Mouse (Mus musculus) right cerebral cortex, adult 2 months (tissue): Measurements from ENCODE around the gene Pde11a.

Experiments used
- DNase-seq, 2 experiments: peaks; one replicate each; pipeline ENCODE4 v3.0.0; 2021 to 2022; ENCODE audit warnings: low spot score in 2 of 2

The Pde11a gene

DNA sequence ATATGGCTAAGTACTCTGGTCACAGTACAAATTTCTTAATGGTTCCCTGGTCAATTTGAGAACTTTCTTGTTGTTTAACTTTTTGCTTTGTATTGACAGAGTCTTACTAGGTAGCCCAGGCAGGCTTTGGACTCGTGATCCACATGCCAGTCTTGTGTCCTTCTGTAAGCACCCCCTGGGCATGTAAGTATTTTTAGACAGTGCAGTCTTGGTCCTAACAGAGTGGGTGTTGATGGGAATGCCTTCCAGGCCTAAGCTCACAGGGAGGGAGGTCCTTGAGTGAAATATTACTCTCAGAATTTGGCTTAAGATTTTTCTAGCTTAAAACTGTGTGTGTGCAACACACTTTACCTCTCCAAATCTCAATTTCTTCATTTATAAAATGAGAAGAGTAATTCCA is 153.4 kb downstream of the Pde11a start:
- DNase-seq: no peak

DNA sequence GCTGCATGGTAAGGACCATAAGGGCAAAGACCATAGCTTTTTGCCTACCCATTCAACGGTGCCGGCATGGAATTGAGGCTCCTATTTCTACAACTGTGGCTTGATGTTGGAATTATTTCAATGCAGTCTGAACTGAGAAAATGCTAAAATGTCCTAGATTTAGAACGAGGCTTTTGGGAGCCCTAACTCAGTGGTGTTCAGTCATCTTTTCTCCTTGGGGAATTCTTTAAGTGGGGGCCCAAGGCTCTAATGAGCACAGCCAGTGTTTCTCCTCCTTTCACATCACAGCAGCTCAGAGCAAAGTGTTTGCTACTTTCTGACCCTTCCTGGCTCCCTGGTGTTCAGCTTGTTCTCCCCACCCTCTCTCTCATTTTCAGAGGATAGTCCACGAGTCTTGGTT is 175.8 kb downstream of the Pde11a start:
- no peak for DNase-seq

DNA sequence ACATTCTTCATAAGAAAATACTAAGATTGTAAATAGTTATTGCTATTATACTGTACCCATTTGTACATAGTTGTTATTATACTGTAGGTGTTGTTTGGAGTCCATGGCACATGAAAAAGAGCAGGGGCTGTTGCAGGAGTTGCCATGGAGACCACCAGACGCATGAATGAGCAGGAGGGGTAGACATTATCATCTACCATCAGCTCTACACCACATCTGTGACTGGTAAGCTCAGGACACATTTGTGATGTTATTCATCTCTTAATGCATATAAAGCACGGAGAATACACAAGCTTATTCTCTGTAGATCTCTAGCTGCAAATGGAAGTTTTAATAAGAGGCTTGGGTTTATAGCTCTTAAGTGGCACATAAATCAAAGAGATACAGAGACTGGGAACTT is 179.6 kb downstream of the Pde11a start:
- no peak for DNase-seq

DNA sequence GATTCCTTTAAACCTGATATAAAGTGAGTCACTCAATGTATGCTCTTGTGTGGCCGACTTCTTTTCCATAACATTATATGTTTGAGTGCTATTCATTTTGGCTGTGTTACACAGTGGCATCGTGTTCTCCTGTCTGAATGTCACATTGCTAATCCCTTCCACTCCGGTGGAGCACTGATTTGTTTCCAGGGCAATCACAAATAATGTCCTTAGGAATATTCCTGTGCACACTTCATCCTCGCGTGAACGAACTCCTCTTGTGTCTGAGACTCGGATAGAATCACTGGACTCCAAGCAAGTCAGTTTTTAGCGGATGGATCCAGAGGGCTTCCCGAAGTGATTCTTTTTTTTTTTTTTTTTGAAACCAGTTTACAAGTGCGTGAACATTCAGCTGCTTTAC is 197.4 kb downstream of the Pde11a start:
- no peak for DNase-seq

DNA sequence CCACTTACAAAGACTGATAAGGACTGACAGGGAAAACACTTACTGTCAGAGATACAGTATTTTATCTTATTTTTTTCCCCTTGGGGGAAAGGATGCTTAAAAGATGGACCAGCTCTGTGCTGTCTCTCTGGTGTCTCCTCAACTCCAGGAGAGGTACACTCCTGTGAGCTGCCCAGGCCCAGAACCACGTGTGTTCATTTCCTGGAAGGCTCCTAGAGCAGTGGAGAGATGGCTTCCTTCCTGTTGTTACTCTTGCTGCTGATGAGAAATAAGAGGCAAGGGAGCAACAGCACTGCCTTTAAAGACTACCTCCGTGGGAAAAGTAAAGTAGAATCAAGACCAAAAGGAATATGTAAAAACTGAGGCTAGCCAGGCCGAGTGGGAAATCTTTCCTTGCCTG is 205.6 kb downstream of the Pde11a start:
- DNase-seq: no peak

DNA sequence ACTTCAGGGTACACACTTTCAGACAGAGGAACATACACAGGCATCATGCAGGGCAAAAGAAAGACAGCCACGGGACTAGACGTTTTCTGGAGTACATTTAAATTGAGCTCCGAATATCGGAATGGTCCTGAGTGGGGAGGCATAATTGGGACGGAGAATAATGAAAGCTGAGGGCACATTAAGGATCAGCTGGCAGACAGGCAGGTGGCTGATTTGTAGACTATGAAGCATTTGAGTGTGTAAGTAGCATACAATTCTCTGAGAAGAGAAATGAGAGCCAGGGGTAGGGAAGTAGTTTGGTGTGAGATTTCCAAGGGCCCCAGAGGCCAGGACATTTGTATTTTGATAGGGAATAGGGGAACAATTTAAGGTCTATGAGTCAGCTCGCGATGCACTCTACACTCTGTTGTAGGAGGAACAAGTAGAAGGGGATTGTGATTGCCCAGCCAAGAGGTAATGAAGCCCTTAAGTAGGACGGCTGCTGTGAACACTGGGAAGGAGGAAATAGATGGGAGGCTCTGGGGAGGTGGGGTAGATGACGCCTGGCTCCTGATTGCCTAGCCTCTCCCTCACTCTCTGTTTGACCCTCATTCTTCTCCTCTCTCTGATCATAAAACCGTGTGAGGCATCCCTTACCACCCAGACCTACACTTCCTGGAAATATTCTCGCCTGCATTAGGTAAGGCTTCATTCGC is 208.5 kb downstream of the Pde11a start:
- no peak for DNase-seq

DNA sequence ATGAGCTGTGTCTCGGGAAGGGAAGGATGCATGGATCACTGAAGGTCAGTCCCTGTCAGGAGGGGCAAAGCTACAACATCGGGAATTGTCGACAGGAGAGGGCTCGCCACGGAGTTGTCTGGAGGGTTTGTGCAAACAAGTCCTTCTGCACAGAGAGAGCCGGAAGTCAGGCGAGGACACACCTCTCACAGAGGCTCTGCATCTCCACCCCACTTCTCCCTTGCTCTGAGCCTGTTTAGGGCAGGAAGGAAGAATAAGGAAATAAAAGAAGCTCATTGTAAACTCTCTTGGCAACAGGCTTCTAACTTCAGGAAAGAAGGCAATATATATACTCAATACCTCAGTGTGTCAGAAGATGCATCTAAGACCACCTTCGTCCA is 209.5 kb downstream of the Pde11a start:
- DNase-seq: no peak

DNA sequence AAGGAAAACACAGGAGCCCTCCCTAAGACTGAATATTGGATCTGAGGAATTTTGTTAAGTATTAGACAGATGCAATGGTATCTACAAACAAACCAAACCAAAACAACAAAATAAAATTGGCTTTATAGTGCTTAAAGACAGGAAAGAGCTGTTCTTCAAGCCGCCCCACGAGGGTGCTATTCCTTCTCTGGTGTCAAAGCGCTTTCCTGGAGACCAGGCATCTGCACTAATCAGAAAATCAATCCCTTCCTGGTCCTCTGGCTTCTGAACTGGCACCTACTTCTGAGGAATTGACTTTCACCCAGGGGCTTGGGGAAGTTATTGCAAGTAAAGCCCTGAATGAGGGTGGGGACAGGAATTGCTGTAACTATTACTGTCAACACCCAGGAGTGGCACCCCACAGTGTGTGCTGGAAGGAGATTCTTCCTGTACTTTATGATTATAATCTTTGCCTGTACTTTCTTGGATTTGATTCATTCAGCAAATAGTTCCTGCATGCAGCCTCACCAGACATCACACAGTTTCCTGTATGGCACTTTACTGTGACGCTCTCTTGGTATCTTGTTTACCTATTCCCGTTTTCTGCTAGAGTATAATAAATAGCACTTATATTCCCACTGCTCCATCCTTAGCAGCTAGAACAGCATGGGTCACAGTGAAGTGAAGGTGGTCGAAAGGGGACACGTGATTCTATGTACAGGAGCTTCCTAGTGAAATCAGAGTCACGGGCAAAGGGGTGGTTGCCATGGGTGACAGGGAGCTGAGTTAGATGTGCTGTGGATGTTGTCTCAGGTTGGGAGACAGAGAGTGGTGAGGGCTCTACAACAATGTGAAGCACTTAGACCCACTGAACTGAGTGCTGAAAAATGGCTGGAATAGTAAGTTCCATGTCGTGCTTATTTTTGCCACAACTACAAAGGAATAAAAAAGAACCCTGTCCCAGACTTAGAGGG is 210.2 kb downstream of the Pde11a start:
- peak; percentile 21 to 47 for DNase-seq

DNA sequence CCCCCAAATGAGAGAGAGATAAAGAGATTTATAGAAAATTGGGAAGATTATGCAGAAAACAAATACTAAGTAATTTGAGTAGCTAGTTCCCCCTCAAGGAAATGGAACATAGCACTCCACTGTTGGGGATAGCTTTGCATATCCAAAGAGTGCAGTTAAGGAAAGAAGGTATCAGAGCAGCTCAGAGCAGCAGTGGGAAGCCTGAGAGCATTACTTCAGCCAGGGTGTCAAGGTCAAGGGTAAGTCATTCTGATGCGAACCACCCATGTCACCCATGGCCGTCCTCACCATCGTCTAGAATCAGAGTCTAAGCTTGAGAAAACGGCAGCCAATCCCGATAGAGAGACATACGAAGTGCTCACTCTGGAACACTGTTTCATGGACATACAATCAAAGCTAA is 211.9 kb downstream of the Pde11a start:
- no peak for DNase-seq

DNA sequence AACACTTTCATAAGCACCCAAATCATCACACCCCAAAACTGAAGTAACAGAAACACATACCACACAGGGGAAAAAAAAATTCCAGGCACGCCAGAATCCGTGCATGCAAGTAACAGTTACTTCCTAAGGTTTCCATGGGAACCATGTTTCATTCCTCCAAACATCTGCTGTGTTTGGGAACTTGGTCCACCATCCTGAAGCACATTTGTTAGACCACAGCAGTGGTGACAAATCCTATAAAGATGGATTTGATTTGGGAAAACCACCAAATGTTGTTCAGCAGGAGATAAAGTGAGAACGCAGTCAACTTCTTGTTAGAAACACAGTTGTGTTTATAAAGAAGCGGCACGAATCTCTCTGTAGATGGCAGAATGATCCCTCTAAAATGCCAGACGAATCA is 213.8 kb downstream of the Pde11a start:
- DNase-seq: peak; percentile 42 to 49

DNA sequence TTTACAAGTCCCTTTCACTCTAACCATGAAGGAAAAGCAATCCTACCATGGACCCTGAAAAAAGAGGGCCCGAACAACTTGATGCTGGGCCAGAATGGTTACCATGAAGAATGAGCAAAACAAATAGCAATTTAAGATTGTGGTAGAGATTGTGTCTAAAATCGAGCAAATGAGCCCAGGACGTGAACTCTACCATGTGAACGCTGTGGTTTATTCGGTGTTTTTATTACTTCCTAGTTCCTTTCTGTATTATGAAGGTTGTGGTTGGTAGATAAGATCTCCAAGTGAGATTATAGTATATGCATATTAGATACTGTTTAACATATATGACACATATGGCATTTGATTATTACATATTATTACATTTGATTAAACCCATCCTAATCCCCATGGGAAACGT is 216.4 kb downstream of the Pde11a start:
- DNase-seq: no peak

DNA sequence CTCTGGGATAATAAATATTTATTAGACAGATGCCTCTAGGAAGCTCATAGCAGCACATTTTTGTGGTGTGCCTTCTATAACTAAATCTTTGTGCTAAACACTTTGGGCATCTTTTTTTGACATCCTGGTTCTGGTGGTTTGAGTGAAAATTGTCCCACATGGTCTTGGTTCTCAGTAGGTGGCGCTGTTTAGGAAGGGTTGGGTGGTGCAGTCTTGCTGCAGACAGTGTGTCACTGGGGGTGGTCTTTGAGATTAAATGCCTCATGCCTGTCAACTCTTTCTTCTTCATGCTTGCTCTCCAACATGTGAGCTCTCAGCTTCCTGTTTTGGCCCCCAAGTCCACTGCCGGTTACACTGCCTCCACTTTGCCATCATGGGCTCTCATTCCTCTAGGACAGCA is 218.7 kb downstream of the Pde11a start:
- DNase-seq: no peak

DNA sequence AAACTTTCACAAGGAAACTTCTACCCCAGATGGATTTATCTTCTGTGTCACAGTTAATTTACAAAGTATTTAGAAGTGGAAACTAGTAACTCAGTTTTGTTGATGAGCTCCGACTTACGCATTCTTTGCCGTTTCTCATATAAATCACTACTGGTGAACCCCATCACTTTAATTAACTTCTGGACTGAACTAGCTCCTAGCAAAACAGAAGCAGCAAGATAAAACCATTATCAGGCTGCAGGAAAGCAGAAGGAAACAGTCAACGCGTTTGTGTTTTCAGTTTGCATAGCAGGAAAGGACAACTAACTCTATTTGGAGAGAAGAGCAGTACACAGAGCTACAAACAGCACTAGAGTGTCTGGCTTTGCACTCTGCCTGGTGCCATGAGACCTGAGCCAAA is 220.1 kb downstream of the Pde11a start:
- DNase-seq: no peak

DNA sequence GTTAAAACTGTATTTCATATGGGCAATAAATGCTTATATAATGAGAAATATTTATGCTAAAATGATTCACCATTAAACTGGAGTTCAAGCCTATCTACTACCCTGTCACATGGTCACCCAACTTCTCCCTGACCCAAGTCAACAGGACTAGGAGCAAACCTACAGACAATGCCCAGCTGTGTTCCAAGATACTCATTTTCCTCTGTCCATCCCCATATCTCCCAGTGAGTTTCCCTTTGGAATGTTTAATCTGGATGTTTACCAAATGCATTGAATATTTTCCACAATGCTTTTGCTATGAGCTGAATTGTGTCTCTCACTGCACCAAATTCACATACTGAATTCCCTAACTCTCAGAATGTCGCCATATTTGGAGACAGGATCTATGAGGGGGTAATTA is 221.4 kb downstream of the Pde11a start:
- no peak for DNase-seq

DNA sequence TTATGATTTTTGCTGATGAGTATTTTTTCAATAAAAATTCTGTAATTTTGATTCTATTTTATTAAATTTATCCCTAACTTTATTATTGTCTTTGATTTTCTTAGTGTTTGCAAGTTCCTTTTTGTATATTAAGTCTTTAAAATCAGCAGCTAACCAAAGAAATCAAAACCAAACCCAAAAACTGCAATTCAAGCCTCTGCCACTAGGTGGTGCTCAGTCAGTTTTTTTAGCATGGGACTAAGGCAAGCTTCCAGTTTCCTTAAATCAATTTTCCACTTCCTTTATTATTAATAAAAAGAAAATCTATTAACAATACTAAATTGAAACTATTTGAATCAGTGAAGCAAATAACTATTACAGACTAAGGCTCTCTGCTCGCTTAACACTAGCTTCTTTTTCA is 222.9 kb downstream of the Pde11a start:
- DNase-seq: peak; percentile 75 to 78

DNA sequence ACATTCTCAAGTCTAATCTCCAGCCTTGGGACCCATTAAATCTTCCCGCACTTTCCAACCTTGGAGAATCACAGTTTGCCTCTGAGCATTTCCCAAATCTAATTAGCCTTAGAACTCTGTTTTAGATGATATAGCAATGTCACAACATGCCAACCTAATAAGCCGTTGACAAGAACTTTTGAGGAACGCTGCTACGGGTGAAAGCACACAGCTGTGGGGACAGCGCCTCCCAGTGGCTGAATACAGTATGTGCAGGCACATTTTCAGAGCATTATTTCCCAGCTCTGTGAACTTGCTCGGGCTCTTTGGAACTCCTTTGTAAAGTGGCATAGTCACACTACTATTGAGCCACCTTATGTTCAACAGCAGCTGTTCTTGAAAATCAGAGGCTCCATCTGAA is 223.8 kb downstream of the Pde11a start:
- DNase-seq: no peak

DNA sequence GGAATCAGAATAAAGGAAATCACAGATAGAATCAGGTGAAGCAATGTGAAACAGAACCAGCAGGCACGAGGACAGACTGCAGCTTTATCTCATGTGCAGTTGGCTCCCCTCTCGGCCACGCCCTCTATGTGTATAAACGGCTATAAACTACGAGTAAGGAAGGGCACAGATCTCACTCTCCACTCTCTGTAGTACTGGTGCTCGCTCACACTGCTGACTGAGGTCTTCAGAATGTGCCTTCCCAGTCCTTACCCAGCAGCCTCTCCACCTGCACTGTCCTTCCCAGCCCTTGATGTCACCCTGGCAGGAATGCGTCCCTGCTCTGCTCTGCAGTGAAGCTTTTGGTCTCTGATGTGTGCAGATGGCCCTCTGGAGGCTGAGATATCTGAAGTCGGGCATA is 228.9 kb downstream of the Pde11a start:
- DNase-seq: no peak

DNA sequence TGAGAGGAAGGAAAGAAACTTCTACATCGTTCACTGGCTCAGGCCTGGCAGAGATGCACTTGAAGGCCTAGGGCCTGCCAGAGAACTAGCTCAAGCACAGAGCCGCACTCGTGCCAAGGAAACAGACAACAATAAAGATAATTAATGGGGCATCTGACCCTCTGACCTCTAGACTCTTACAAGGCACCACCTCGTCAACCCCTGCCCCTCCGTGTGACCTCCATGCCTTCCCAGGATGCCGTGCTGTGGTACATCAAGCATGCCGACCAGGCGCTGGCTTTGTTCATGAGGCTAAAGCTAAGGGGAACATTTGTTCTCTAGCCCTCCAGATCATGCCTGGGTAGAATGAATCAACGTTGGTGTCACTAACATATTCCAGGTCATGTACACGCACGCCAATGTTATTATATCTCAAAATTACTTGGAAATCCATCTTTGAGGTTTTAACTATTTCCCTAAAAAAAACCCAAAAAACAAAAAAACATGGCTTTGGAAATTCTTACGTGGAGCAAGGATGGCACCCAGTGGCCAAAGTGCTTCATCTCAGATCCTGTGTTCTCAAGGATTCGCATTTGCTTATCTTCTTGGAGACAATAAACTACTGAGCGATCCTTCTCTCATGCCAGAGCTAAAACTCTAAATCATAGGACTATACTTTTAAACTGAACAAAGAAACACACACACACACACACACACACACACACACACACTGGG is 236.5 kb downstream of the Pde11a start:
- peak in 1 of 2 experiments; percentile 37 for DNase-seq

DNA sequence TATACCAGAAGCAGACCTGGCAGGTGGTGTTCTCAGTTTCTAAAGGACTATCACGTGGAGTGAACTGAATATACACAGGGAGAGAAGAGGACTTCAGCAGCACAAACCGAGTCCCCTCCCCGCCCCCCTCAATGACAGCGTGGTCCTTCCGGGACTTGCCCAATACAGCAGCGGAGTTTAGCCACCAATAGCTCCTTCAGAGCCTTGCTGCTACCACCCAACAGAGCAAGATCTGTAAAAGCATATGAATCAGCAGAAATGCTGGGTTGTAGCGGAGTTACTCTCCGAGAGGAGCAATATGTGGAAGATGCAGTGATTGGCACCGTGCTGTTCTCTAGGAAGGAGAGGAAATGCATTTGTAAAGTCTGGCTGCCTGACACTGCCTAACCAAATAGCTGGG is 238.0 kb downstream of the Pde11a start:
- DNase-seq: no peak

DNA sequence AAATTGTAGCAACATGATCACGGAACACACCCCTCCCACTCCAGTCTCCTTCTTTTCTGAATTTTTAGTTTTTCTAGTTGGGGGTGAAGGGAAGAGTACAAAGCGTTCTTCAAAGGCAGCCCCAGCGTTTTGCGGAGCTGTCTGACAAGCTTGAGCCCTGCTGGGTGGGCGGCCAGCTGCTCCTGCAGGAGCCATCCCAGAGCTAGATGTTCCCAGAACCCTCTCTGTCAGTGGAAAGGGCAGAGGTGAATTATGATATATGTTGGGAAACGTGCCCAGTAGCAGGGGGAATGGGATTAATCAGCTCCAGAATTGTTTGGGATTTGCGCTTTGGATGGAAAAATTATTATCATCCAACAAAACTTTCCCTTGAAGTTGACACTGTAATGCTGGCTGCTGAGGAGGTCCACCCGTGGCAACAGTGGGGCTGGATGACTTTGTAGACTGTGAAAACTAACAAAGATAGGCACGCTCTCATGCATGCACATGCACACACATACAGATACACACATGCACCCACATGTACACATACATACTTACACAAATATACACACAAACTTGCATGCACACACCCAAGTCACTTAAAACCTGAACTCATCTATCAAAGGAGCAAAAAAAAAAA is 238.7 kb downstream of the Pde11a start:
- DNase-seq: no peak

DNA sequence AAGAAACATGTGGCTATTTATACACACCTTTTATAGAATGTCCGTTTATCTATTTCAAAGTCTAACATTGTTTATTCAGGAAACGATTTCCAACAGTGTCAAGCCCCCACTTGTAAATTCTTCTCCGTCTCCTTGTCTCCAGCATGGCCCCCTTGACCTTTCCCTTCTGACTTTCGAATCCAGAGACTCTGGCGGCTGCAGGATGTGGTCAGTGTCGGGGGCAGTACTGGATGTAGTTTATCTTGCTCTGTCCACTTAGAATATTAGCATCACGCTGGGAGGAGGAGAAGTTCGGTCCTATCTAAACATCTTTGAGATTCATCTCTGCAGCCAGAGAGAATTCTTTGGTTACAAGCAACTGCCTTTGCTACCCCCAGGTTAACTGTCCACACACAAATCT is 240.2 kb downstream of the Pde11a start:
- no peak for DNase-seq

DNA sequence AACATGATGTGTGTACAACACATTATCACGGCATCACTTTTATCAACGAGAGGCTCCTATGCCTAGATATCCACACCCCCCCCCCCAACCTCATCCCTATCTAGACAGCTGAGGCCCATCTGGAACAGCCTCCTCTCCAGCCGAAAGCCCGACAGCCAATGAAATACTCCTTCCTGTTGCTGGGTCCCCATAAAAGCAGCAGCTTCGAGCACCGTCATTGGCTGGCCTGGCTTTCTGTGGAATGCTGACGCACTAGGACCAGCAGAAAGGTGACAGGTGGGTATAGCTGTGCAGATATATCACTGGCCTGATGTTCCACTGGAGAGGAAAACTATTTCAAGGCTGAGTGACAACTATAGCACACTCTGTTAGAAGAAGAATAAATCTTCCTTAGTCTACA is 240.7 kb downstream of the Pde11a start:
- no peak for DNase-seq
